Mouse (Mus musculus): Measurements from ENCODE around the gene A730009L09Rik.

Gene A730009L09Rik

GRCm38 (mm10) chr16:84514821-84515220 is at the start of gene A730009L09Rik:
Gene A730009L09Rik, plus strand, starts transcription at chr16:84515121.
- DNase-seq (ENCODE audit: low spot score) = no peak

- no peak for DNase-seq (ENCODE audit: low spot score)
These were observed 49.2 kb upstream of the A730009L09Rik start for GRCm38 (mm10) chr16:84465581-84466165.

GRCm38 (mm10) chr16:84468898-84469297 is 46.0 kb upstream of the A730009L09Rik start:
- no peak for DNase-seq (ENCODE audit: low spot score)

- DNase-seq (ENCODE audit: low spot score) = no peak
These were observed 44.9 kb upstream of the A730009L09Rik start for GRCm38 (mm10) chr16:84469994-84470393.

- DNase-seq (ENCODE audit: low spot score) = no peak
These were observed 41.5 kb upstream of the A730009L09Rik start for GRCm38 (mm10) chr16:84473406-84473805.

- DNase-seq (ENCODE audit: low spot score) = no peak
These were observed 40.2 kb upstream of the A730009L09Rik start for GRCm38 (mm10) chr16:84474712-84475111.

GRCm38 (mm10) chr16:84476948-84477347 is 38.0 kb upstream of the A730009L09Rik start:
- no peak for DNase-seq (ENCODE audit: low spot score)

GRCm38 (mm10) chr16:84477528-84477927 is 37.4 kb upstream of the A730009L09Rik start:
- DNase-seq (ENCODE audit: low spot score) = no peak

GRCm38 (mm10) chr16:84477952-84478351 is 37.0 kb upstream of the A730009L09Rik start:
- no peak for DNase-seq (ENCODE audit: low spot score)

GRCm38 (mm10) chr16:84485931-84486330 is 29.0 kb upstream of the A730009L09Rik start:
- DNase-seq (ENCODE audit: low spot score) = no peak

- no peak for DNase-seq (ENCODE audit: low spot score)
These were observed 20.1 kb upstream of the A730009L09Rik start for GRCm38 (mm10) chr16:84494818-84495217.

GRCm38 (mm10) chr16:84495438-84495837 is 19.5 kb upstream of the A730009L09Rik start:
- no peak for DNase-seq (ENCODE audit: low spot score)

- no peak for DNase-seq (ENCODE audit: low spot score)
These were observed 7.2 kb upstream of the A730009L09Rik start for GRCm38 (mm10) chr16:84507681-84508080.

- no peak for DNase-seq (ENCODE audit: low spot score)
These were observed 7.2 kb downstream of the A730009L09Rik start for GRCm38 (mm10) chr16:84521975-84522635.

- no peak for DNase-seq (ENCODE audit: low spot score)
These were observed 8.1 kb downstream of the A730009L09Rik start for GRCm38 (mm10) chr16:84523061-84523460.

GRCm38 (mm10) chr16:84527375-84527774 is 12.5 kb downstream of the A730009L09Rik start:
- peak; percentile 58 for DNase-seq (ENCODE audit: low spot score)

GRCm38 (mm10) chr16:84532803-84533202 is 17.9 kb downstream of the A730009L09Rik start:
- no peak for DNase-seq (ENCODE audit: low spot score)

- no peak for DNase-seq (ENCODE audit: low spot score)
These were observed 31.1 kb downstream of the A730009L09Rik start for GRCm38 (mm10) chr16:84546059-84546458.

GRCm38 (mm10) chr16:84549122-84549521 is 34.2 kb downstream of the A730009L09Rik start:
- no peak for DNase-seq (ENCODE audit: low spot score)

GRCm38 (mm10) chr16:84550445-84550844 is 35.5 kb downstream of the A730009L09Rik start:
- no peak for DNase-seq (ENCODE audit: low spot score)

- no peak for DNase-seq (ENCODE audit: low spot score)
These were observed 39.1 kb downstream of the A730009L09Rik start for GRCm38 (mm10) chr16:84553981-84554380.

GRCm38 (mm10) chr16:84558113-84558917 is 43.4 kb downstream of the A730009L09Rik start:
- no peak for DNase-seq (ENCODE audit: low spot score)
